Mouse (Mus musculus): ENCODE measurements around the gene Iffo1.

Gene Iffo1

DNA sequence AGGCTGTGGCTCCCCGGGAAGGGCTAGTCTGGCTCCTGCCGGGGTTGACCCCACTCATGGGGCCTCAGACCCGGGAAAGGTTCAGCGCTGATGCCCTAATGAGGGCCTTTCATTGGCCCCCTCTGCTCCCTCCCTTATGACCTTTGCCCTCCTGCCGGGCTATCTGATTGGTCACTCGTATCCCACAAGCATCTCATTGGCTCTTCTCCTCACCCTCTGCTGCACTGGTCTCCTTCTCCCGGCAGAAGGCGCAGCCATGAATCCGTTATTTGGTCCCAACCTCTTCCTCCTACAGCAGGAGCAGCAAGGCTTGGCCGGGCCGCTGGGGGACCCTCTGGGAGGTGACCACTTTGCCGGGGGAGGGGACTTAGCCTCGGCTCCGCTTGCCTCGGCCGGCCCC lies at the start of gene Iffo1:
Gene Iffo1, plus strand, starts transcription at position 241 of the 400 bp plus-strand sequence.
- DNase-seq (ENCODE audit: low read depth, low spot score), result peak; percentile 93

DNA sequence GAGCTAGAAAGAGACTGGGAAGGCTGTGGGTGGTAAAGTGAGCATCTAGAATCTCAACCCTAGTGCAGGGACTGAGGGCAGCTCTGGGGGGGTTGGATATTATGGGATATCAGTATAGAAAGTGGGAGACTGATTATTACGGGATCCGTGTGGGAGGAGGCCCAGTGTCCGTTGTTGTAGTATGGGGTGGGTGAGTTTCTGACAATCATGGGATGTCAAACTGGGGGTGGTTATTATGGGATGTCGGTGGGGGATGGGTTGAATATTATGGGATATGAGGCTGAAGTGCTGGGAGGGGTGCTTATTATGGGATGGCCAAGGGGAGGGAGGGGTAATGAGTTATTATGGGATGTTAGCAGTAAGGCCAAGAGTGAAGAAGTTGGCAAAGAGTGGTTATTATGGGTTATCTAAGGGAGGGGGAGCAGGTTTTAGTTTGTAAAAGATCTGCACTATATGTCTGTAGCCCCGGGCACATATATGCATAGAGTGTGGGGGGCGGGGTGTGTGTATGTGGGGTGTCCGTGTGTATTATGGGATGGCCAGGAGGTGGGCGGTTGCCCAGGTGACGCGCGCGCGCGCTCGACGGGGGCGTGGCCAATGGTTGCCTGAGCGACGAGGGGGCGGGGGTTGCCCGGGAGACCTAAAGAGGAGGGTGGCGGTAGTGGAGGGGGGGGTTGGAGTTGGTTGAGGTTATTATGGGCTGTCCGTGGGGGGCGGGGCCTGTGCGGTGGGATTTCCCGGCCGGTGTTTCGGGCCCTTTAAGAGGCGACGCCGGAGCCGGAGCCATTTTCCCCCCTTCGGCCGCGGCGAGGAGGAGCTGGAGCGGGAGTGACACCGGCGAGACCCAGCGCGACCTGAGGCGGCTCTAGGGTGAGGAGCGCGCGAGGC lies 49.4 kb upstream of the Iffo1 start, which contains the start of gene Chd4:
Gene Chd4, plus strand, starts transcription at position 591 of the 888 bp plus-strand sequence.
- DNase-seq (ENCODE audit: low read depth, low spot score), result peak; percentile 89

DNA sequence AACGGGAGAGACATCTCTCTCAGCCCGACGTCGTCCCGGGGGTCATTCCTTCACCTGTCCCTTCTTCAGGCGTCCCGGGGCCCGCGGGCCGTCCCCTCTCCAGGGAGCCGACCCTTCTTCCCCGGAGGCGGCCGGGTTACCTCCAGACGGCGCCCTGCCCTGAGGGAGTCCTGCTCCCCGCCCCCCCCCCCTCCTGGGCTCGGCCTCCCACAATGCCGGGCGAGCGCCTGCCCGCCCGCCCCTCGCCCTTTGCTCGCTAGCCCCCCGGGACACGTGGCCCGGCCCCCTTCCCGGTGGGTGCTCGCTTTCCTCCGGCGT lies 48.8 kb upstream of the Iffo1 start:
- no peak for DNase-seq (ENCODE audit: low read depth, low spot score)

DNA sequence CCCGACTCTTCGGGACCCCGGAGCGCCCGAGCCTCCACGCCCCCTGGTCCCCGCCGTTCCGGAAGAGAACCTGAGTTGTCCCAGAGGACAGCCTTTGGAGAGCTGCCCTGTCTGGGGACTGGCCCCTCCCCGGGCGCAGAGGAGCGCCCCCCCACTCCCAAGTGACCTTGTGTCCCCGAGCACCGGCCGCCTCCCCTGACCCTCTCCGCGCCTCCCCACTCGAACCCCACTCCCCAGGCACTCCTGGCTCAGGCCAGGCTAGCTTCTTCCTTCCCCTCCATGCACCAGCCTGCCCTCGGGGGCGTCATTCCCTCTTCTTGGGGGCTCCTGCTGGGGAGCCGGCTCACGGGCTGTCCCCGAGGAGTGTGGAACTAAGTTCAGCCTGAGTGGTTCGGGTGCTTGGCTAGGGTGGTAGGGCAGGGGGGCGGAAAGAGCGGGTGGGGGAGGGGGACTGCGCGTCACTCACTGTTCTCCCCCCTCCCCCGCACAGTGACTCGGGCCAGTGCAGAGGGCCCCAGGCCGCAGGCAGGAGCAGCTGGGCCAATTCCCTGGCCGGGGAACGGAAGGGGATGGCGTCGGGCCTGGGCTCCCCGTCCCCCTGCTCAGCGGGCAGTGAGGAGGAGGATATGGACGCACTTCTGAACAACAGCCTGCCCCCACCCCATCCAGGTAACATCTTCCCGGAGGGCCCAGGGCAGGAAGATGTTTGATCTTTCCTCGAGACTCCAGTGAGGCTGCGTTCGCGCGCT lies 48.3 kb upstream of the Iffo1 start:
- DNase-seq (ENCODE audit: low read depth, low spot score), result peak; percentile 53

DNA sequence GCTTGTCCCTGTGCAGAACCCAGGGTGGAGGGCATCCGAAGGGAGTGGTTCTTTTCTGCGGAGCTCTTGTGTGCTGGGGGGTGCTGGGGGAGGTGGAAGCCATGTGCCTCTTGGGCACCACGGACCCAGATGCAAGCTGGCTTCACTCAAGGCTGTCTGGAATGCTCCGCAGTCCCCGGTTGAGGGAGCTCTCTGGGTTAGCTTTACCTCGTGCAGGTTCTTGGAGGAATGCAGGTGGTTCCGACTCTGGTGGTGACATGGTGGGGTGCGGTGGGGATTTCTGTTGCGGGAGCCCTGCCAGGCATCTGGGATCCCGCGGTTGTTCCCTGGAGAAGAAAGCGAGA lies 47.7 kb upstream of the Iffo1 start:
- no peak for DNase-seq (ENCODE audit: low read depth, low spot score)

DNA sequence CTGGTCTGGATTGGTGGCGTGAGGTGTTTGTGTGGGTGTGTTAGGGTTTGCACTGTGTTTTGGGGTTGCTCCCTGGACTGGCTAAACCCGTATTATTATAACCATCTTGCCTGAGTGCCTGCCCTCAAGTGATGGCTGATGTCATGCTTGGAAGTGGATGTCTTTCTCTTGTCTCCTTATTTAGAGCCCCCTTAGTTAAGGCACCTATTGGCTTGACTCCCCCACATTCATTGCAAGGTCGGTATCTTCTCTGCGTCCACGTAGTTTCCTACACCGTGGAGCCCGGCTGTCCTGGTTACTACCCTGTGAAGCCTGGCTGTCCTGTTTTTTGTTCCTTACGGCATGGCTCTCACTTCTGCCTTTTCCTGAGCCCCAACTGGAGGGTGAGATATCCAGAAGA lies 47.1 kb upstream of the Iffo1 start:
- no peak for DNase-seq (ENCODE audit: low read depth, low spot score)

DNA sequence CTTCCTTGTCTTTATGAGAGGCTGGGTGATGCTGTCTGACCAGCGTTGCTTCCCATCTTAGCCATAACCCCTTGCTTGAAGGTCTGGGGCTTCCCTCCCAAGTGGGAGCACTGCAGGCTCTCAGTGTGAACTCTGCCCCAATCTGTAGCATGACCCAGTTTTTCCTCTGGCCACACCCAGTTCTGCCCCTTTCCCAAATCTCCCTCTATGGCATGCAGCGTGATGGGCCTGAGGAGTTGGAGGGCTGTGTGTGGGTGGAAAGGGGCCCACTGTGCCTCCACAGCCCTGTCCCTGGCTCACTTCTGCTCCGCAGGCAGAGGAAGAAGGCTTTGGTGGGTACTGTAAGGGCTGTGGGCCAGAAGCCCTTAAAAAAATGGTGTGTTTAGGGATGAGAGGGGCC lies 46.5 kb upstream of the Iffo1 start:
- no peak for DNase-seq (ENCODE audit: low read depth, low spot score)

DNA sequence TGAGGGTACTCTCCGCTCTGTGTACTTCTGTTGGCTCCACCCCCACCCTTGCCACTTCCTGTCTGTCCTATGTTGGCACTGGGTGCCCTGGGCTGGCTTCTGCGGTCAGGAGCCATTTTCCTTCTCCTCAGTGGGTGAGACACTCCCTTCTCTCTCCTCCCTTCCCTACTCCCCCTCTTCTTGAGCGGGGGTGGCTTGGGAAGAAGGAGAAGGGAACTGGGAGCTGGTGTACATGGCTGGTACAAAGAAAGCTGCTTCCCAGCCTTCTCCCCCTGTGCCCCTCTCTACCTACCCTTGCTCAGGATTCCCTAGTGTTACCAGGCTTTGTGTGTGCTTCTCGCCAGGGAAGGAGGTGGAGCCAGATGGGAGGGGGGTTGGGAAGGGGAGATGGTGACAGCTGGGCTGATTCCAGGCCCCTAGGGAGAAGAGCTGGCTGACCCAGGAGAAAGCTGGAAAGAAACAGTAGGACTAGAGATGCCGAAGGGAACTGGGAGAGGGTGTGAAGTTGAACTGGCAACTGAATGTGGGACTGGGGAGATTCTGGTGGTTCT lies 45.5 kb upstream of the Iffo1 start:
- no peak for DNase-seq (ENCODE audit: low read depth, low spot score)

DNA sequence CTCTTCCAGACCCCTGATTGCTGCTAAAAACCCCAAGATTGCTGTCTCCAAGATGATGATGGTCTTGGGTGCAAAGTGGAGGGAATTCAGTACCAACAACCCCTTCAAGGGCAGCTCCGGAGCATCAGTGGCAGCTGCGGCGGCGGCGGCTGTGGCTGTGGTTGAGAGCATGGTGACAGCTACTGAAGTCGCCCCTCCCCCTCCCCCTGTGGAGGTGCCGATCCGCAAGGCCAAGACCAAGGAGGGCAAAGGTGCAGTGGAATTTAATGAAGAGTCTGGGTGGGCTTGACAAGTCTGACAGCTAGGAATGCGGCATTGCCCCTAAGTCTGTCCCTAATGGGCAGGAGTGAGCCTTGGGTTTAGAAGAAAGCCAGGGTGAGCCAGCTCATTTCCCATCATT lies 43.6 kb upstream of the Iffo1 start:
- DNase-seq (ENCODE audit: low read depth, low spot score), result no peak

DNA sequence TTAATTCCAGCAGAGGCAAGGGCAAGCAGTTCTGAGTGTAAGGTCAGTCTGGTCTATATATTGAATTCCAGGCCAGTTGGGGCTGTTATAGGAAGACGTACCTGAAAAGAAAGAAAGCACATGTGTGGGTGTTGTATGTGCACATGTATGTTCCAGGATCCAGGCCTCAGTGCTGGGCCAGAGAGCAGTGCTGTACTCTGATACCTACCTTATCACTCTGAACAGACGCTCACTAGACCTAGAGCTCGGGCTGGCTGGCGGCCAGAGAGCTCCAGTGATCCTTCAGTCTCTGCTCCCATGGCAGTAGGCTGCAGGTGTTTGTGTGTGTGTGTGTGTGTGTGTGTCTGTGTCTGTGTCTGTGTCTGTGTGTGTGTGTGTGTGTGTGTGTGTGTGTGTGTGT lies 40.8 kb upstream of the Iffo1 start:
- DNase-seq (ENCODE audit: low read depth, low spot score), result no peak

DNA sequence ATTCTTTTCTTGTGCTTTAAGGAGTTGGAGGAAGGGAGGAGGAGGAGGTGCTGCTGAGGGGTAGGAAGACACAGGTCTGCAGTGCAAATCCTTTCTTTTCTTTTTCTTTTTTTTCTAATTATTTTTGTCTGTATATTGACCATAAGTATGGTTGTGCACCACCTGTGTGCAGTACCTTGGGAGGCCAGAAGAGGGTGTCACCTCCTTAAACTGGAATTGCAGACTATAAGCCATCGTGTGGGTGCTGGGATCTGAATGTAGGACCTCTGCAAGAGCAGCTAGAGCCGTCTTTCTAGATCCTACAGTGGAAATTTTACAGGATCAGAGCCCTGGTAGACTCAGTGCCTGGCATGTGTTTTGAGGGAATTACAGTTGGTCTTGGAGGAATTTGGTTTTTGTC lies 37.3 kb upstream of the Iffo1 start:
- no peak for DNase-seq (ENCODE audit: low read depth, low spot score)

DNA sequence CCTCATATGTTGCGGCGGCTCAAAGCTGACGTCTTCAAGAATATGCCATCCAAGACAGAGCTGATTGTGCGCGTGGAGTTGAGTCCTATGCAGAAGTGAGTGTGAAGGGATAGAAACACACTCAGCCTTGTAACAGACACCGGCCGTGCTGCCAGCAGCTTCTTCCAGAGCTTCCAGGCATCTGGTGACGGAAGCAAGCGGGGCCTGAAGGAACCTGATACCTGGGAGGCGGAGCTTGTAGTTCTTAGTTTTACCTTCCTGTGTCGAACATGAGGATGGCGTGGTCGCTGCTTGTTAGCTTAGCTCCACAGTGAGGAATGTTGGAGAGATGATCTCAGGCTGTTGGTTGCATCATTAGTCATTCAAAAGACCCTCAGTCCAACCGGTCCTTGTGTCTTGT lies 35.7 kb upstream of the Iffo1 start:
- no peak for DNase-seq (ENCODE audit: low read depth, low spot score)

DNA sequence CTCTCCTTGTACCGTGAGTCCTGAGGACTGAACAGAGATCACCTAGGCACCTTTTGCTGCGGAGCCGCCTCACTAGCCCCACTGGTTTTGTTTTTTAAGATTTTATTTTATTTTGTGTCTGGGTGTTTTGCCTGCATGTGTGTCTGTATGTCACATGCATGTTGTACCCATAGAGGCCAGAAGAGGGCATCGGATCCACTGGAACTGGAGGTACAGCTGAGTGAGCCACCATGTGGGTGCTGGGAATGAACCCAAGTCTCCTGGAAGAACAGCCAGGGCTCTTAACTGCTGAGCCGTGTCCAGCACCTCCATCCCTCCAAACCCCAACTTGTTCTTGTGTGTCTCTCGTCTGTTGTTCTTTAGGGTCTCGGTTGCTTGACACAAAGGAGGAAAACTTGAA lies 34.1 kb upstream of the Iffo1 start:
- DNase-seq (ENCODE audit: low read depth, low spot score), result no peak

DNA sequence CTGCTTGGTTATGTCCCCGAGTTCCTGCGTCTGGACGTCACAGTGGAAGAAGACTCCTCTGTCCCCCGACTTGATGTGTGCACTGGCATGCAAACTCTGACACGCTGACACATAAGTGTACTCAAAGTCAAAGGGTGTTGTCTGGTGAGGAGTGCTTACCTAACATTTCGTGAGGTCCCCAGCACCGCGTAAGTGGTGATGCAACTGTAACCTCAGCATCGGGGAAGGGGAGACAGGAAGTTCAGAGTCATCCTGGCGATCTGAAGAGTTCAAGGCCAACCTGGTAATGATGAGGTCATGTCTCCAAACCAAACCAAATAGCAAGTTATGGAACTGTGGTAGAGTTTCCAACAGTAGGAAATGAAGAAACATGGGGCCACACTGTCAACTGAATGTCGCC lies 32.5 kb upstream of the Iffo1 start:
- no peak for DNase-seq (ENCODE audit: low read depth, low spot score)

DNA sequence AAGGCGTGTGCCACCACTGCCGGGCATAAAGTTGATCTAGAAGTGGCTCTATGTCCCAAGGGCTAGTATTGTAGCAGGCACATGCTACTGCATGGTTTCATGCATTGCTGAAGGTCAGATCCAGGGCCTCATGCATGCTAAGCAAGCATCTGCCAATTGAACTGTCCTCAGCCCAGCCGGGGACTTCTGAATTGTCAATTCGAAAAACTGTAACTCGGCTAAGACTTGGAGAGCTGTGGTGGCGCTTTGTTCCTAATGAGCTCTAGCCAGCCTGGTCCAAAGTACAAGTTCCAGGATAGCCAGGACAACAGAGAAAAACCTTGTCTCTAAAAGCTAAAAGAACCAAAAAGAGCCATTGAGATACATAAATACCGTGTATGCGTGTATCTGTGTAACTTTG lies 25.7 kb upstream of the Iffo1 start:
- no peak for DNase-seq (ENCODE audit: low read depth, low spot score)

DNA sequence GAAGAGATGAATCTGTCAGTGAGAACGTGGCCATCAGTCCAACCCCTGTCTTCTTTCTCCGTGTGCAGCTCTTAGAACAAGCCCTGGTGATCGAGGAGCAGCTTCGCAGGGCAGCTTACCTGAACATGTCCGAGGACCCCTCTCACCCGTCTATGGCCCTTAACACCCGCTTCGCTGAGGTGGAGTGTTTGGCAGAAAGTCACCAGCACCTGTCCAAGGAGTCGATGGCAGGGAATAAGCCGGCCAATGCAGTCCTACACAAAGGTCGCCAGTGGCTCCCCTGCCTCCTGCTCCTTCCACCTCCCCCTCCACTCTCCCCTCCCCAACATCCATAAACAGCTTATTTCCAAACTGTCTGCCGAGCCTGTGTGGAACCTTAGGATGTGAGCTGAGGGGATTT lies 16.3 kb upstream of the Iffo1 start:
- DNase-seq (ENCODE audit: low read depth, low spot score), result no peak

DNA sequence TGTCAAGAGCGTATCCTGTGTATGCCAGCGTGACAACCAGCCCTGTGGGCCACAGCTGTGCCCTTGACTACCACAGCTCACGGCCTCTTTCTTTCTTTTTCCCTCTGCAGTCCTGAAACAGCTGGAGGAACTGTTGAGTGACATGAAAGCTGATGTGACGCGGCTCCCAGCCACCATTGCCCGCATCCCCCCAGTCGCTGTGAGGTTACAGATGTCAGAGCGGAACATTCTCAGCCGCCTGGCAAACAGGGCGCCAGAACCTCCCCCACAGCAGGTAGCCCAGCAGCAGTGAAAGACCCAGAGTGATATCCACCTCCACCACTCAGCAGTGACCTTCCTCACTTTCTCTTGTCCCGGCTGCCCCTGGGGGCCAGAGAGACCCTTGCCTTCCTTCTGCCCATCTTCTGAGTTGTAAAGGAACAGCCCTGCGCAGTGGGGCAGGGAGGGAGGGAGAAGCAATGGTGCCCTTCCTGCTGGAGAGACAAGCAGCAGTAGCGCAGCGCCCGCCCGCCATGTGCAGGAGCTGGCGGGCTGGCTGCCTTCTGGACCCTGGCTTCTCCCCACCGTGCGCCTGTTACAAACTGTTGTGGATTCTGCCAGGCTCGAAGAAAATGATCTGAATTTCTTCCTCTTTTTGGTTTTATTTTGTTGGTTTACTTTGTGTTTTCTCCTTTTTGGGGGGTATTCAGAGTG lies 15.2 kb upstream of the Iffo1 start:
- DNase-seq (ENCODE audit: low read depth, low spot score), result no peak

DNA sequence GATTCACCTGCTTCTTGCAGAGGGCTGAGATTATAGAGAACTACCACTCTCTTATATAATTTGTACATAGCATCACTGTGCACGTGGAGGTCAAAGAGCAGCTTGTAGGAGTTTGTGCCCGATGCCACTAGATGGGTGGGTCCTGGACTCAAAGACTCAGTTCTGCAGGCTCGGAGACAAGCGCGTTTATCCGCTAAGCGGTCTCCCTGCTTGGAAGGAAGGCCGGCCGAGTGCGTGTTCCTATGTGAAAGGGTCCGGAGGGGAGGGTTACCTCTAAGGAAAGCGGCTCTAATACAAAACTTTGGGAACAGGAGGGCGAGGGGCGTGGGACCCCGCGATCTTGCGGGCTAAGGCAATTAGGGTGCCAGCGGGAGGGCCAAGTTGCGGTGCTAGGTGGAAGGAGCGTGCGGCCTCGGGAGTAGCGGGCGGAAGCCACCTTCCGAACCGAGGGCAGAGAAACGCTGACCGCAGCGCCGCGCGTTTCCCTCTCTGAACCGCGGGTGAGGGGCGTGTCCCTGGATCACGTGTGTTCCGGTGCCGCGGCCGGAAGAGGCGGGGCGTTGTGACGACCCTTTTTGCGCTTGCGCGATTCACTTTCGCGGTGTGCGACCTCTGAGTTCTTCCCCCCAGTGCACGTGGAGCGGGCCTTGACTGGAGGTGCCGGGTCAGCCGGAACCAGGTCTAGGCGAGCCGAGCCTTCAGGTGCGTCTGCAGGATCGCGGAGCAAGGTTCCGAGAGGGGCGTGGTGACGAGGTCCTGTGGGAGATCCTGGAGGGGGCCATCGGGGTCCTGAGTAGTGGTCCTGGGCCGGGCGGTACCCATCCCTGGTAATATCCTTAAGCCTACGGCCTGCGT lies 13.5 kb upstream of the Iffo1 start, which contains the start of gene Nop2:
Gene Nop2, plus strand, starts transcription at position 608 of the 855 bp plus-strand sequence.
- peak; percentile 90 for DNase-seq (ENCODE audit: low read depth, low spot score)

DNA sequence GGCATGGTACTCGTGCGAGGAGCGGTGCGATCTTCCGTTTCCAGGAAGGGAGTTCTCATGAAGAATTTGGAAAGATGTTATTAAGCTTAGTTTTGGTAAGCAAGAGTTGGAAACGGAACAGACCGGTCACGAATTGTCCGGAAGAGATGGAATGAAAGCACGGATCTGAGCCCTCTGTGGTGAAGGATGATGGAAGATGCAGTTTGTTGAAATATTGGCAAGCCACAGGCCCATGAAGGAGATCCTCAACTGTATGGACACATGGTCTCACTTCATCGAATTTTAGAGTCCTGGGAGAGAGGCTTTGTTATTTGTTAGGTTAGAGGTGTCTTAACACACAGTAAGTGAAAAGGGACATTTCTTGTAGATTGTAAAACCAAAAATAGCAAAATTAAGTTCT lies 12.6 kb upstream of the Iffo1 start:
- no peak for DNase-seq (ENCODE audit: low read depth, low spot score)

DNA sequence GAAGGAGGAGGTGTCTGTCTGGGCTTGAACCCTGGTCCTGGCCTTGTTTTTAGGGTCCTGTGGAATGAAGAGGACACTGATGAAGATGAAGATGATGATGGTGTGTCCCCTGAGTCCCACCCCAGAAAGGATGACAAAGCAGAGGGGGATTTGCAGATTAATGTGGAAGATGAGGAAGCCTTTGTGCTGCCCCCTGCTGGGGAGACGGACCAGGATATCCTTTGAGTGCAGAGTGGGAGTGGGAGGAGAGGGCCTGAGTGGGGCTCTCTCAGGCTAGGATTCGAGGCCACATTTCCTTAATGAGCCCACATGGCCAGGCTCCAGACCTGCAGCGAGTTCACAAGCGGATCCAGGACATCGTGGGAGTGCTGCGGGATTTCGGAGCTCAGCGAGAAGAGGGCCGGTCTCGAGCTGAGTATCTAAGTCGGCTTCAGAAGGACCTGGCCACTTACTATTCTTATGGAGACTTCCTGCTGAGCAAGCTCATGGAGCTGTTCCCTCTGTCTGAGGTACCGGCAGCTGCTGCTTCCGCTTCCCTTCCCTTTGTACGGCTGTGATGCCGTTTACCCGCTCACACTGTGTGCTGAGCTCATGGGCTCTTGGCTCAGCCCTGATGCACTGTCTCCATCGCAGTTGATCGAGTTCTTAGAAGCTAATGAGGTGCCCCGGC lies 7.9 kb upstream of the Iffo1 start:
- DNase-seq (ENCODE audit: low read depth, low spot score), result no peak

DNA sequence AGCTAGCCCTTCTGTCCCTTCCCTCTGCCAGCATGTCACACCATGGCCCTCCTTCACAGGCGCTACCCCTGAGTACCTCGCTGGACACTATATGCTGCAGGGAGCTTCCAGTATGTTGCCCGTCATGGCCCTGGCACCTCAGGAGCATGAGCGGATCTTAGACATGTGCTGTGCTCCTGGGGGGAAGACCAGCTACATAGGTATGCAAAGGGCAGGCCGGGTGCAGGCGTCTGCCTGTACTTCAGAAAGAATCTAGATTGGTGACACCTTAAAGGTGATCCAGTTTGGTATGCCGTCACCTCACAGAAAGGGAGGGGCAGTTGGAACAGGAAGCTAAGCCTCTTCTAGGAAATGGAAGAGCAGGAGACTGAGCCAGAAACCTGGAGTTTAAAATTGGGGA lies 5.3 kb upstream of the Iffo1 start:
- no peak for DNase-seq (ENCODE audit: low read depth, low spot score)
